Comparison of ENCODE assay signal across 10 mouse cellular contexts in the genomic region with DNA sequence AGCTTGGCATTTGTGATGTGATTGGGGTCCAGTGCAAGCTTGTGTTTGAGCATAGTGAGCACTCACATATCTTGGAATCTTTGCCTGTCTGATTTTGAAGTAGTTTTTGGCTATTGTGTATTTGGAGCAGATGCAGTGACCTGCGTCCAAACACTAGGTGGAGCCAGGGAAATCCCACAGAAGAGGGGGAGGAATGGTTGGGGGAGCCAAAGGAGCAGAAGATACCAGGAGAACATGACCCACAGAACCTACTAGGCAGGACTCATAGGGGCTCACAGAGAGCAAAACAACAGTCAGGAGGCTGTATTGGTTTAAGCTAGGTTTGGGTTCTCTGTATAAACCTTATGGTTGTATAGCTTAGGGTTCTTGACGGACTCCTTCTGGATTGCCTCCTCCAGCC. TPM values are rescaled to one million over a fixed set of nuclear protein-coding genes. Genes with fewer than 3 reads are reported as not detected.
DNase-seq lines count a peak whose midpoint lies in the region; ATAC-seq and TF ChIP-seq lines count a peak whose summit lies in the region.
"Had no signal": no experiment of that assay in that cellular context is flagged by ENCODE, and none has a peak within 500 bp of the region (broad histone marks: within the 10 kb centered on the region; RNA-seq: fewer than 3 reads in every experiment).

No protein-coding gene starts in this region.

- peak; percentile 28 to 59 for DNase-seq in cerebellum, postnatal 10 days
- no peak for DNase-seq in cerebellum, adult 9-11 months
- DNase-seq in left cerebral cortex, adult 2 months (ENCODE audit: extremely low spot score in 1 of 2, low spot score in 2 of 2): no peak
- DNase-seq in left cerebral cortex, adult 11 months (ENCODE audit: low spot score): no peak
- peak; percentile 41 for DNase-seq in ES-CJ7 (ENCODE audit: low read depth, low spot score)
- DNase-seq in heart, postnatal 10 days: peak; percentile 11 to 24
- DNase-seq in T-cell, adult 2 months (ENCODE audit: low spot score): no peak

- H3K27ac ChIP-seq in left cerebral cortex, adult 2 months: no peak overlapping the region
- H3K27ac ChIP-seq: hindbrain, embryonic 15.5 days; limb, embryonic 15.5 days had no signal

- peak; percentile 55 for TF ChIP-seq CTCF in left cerebral cortex, adult 2 months (IDR thresholded peaks at IDR 0.05)

- ATAC-seq in activated CD4-positive, CD25-positive, alpha-beta regulatory T cell, adult 4 months: no peak

- H3K4me3 ChIP-seq in left cerebral cortex, adult 2 months: no peak overlapping the region
- H3K4me3 ChIP-seq: hindbrain, embryonic 15.5 days; limb, embryonic 15.5 days had no signal

- intact Hi-C loops in left cerebral cortex, adult 2 months (cut with DNase I): no loop called here
- intact Hi-C loops in heart, postnatal 10 days (cut with DNase I): no loop called here

RNA-seq across cellular contexts. Expression of a gene that starts 46.6 kb away (rescaled TPM):
- 100 to 1,000 TPM; 381 to 396 TPM for total RNA-seq in left cerebral cortex, adult 2 months (2021)
- total RNA-seq in heart, postnatal 10 days (2021): 100 to 1,000 TPM; 592 to 638 TPM
- polyA plus RNA-seq in activated CD4-positive, CD25-positive, alpha-beta regulatory T cell, adult 4 months (2017; shearing (Covaris generic)): 1,000 to 10,000 TPM; 2,810 to 3,158 TPM

Comparison
In these comparisons a context has a peak if more than half of its experiments do, and no peak if none do; other contexts are left out.
1. DNase-seq: peak in cerebellum, postnatal 10 days (2 of 2), ES-CJ7 (single experiment) and heart, postnatal 10 days (2 of 2); none in cerebellum, adult 9-11 months (single experiment), left cerebral cortex, adult 2 months (0 of 2), left cerebral cortex, adult 11 months (single experiment) and T-cell, adult 2 months (single experiment).